Mouse (Mus musculus): ENCODE measurements around the gene Tmem178b.

Tmem178b gene

DNA sequence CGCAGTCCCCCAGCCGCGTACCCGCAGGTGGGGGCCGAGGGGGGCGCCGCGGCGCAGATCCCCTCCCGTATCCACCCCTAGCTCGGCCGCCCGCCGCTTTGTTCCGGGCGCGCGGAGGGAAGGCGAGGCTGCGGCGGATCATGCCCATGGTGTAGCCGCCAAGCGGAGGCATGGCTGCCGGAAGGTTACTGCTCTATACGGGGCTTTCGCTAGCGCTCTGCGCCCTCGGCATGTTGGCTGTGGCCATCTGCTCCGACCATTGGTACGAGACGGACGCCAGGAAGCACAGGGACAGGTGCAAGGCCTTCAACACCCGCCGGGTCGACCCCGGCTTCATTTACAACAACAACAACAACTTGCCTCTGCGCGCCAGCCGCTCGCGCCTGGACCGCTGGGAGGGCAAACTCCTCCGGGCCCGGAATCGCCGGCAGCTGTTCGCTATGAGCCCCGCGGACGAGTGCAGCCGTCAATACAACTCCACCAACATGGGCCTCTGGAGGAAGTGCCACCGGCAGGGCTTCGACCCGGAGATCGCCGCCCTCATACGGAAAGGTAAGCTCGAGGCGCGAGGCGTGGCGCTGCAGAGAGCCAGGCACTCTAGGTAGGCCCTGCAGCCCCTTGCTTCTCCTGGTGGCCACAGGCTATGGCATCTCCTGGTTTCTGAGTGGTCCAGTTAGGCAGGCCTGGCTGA is at the start of gene Tmem178b:
Tmem178b (plus strand) TSS at position 371 of the 691 bp plus-strand sequence.
- peak in 1 of 2 experiments; percentile 51 for DNase-seq (ENCODE audit: low spot score in 2 of 2)

DNA sequence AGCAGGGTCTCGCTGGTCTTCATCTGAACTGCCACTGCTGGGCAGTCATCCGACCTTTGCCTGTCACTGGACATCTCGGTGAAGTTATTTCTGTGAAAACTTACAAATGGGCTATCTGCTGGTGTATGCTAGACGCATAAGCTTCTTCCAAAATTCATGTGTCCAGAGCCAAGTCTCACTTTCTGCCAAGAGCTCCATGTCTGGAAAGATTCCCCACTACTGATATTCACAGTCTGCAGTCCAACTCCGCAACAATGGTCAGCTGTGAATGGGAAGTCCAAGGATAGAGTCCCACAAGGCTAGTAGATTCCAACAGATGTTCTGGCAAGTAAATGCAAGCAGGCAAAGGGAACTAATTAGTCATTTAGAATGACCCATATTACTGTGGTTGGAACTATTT is 44.3 kb upstream of the Tmem178b start:
- no peak for DNase-seq (ENCODE audit: low spot score in 2 of 2)

DNA sequence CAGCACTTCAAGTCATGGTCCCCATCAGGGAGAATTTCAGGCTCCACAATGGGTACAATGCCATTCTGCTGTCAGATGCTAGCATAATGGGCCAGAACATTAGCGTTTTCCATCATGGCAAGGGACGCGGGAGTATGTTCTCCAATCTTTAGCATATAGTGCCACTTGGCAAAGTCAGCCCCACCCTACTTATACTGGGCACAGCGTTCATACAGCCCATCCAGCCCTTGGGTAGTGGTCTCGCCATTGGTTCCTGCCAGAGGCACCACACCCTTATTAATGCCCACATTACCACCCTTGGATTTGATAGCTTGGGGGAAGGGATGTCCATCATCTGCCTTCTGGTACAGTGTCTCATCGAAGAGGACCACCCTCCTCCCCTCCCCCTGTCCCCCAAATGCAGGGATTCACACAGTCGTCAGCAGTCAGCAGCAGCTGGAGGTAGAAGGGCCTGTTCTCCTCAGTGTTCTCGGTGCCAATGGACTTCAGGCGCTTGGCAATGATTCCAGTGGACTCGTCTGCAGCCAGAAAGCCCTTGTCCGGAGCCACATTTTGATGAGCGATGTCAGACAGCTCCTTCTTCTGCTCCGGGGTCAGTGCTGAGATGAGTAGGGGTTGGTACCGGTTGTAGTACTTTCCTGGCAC is 29.3 kb upstream of the Tmem178b start:
- DNase-seq (ENCODE audit: low spot score in 2 of 2) = no peak

DNA sequence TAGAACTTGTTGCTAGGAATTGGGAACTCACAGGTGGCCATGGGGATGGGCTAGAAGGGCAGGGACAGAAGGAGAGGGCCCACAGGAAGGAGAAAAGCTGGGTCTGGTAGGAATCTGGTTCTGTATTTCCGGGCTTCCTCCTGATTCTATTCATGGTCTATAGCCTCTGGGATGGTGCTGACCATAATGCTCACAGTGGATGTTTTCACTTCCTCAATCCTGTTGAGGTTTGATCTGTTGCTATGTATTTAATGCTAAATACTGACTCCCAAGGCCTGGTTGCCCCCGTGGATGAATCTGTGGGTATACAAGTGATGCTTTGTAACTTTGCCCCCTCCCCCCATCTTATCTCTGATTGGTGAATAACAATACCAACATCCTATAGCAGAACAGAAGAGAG is 25.5 kb upstream of the Tmem178b start:
- no peak for DNase-seq (ENCODE audit: low spot score in 2 of 2)

DNA sequence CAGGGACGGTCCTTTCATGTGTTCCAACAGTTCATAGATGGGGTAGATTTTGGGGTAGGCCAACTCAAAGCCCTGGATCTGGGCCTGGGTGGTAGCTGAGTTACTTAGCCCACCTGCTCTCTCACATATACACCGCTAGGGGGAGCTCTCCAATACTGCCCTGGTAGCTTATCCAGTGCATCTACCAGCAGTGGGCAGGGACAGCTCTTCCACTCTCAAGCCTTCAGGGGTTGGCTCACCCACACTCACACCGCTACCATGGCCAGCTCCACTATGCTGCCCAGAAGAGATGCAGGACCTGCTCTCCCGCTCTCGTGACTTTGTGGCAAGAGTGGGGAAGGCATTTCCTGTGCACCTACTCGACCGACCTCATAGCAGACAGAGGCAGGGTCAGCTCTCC is 24.3 kb upstream of the Tmem178b start:
- DNase-seq (ENCODE audit: low spot score in 2 of 2) = no peak

DNA sequence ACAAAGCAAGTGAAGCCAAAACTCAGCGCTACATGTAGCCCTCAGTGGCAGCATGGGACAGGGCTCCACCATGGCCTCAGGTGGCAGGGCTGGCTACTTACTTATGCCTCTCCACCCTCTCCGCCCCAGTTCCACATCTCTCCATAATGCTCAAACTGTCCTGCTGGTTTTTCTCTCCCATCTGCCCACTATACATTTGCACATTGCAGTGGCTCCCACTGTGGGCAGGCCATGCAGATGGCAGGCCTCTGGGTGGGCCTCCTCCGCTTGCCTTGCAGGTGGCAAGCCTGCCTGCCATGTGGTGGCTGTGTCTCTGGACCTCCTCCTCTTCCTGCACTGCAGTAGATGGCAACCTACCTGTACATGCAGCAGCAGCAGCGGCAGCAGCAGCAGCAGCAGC is 23.4 kb upstream of the Tmem178b start:
- DNase-seq (ENCODE audit: low spot score in 2 of 2) = peak; percentile 6 to 16

DNA sequence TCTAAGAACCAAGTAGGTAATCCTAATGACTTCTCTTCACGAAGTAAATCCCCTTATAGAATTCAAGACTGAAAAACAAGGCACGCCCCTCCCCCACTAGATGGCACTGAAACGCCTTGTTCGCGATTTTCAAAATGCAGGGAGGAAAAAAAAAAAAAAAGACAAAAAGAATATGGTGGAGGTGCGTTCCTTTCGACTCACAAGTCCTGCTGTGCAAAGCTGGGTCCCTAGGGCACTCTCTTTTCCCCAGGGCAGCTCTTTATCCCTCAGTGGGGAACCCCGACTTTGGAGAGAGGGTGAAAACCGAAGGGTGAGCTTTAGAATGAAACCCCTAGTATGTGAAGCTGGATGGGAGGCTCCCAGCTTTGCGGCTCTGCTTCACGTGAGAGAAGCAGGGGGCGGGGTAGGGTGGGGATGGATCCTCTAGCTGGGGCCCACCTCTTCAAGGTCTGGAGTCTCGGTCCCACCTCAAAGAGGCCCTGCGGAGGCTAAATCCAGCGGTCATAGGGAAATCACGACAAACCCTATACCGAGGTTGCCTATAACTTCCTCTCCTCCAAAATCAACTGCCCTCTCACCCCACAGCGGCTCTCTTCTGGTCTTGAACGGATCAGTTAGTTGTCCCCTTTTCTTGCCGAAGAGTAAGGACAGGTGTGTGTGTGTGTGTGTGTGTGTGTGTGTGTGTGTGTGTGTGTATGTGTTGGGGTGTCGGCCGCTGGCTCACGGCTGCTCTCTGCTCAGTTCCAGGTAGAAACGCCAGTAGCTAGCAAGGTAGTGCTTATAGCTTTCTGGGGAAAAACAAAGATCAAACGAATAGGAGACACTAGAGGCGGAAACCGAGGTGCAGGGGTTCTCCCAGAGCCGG is 2.6 kb upstream of the Tmem178b start:
- DNase-seq (ENCODE audit: low spot score in 2 of 2) = peak; percentile 73 to 80

DNA sequence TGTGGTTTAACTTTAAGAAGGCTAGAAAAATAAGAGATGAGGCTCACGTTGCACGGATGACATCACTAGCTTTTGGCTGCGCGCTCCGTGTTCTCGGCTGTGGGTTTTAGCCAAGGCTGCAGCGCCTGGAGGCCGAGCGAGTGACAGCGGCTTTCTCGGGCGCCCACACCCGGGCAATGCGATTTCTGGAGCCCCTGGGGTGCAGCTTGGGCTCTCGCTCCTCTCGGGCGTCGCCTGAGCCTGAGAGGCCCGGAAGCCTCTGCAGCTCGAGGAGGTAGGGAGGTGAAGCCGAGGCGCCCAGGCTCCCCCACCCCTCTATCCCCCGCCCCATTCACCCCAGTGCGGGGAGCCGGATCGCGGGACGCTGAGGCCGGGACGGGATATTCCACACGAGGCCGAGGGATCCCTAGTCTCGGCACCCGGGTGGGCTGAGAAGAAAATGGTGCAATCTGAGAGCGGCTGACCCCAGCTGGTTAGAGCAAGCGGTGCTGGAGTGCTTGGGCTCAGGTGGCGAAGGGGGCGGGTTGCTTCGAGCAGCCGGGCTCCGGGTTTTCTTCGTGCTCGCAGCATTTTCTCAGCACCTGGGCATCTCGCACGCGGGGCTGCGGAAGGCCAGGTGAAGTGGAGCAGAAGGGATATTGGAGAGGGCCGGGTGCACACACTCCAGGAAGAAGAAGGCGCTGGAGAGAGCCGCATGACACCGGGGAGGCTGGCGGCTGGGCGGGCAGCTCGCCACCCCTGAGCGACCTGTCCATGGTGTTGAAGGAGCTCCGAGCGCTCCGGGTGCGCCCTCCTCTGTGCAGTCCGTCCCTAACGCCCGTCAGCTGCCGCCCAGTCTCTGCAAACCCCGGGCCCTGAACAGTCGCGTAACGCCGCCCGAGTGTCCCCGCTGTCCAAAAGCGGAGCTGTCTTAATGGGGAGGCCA is 1.4 kb upstream of the Tmem178b start:
- DNase-seq (ENCODE audit: low spot score in 2 of 2) = peak; percentile 90 to 95

DNA sequence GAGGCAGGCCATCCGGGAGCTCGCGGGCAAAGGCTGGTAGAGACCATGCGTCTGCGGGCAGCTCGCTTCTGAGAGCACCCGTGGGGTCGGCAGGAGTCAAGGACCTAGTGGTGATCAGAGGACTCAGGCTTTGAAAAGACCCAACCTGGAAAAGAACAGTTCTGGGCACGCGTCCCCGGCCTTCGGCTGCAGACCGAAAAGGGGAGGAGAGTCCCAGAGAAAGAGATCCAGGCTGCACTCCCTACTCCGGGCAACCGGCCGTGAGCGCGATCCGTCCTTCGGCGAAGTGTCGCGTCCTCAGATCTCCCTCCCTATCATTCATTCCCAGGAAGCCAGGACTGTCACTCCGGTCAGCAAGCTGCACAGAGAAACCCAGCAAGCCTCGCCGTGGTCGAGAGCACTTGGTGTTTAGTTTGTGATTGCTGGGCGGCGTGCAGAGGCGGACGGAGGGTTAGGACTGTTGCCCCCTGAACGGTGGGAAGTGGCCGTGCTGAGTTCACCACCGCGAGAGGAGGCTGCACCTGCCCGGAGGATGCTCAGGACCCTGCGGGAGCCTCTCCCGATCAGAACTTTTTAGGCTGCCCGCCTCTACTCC is 668 bp upstream of the Tmem178b start:
- peak; percentile 48 to 52 for DNase-seq (ENCODE audit: low spot score in 2 of 2)

DNA sequence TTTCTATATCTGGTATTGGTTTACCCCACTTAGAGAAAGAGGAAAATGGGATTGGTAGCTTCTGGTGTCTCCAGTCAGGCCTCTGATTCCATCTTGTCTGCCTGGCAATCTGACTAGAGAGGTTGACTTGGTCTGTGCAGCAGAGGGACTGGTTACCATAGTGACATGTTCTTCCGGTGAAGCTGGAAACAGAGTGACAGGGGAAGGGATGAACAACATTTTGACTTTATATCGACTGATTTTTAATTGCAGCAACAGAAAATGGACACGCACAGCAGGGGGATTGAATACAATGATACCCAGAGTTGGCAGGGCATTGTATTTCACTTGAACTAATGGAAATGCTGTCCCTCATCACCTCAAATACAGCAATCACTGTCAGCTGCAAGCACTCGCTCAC is 2.1 kb downstream of the Tmem178b start:
- DNase-seq (ENCODE audit: low spot score in 2 of 2) = no peak

DNA sequence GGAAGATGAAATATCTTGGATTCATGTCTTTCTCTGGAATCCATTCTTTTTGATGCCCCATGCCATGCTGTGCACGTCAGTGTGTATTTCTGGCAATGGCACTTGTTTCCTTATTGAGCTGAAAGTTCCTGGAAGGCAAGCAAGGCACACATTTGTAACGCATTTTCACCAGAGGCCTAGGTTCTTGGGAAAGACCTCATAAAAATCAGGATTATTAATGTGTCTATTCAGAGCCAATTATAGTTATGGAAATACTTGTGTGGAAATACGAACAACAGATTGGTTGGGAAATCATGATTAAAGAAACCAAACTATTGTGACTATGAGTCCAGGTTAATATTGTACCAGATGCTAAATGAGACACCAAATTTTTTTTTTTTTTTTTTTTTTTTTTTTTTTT is 3.4 kb downstream of the Tmem178b start:
- no peak for DNase-seq (ENCODE audit: low spot score in 2 of 2)

DNA sequence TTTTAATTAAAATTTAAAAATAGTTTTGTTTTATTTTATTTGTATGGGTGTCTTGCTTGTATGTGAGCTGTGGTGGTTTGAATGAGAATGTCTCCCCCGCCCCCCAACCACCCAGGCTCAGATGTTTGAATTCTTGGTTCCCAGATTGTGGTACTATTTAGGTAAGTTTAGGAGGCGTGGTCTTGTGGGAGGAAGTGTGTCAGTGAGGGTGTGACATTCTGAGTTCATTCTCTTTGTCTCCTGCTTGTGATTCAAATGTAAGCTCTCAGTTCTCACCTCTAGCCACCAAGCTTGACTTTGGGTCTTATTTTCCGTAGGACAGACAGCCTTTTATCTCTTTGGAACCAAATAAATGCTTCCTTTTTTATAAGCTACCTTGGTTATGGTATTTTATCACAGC is 17.7 kb downstream of the Tmem178b start:
- DNase-seq (ENCODE audit: low spot score in 2 of 2) = no peak

DNA sequence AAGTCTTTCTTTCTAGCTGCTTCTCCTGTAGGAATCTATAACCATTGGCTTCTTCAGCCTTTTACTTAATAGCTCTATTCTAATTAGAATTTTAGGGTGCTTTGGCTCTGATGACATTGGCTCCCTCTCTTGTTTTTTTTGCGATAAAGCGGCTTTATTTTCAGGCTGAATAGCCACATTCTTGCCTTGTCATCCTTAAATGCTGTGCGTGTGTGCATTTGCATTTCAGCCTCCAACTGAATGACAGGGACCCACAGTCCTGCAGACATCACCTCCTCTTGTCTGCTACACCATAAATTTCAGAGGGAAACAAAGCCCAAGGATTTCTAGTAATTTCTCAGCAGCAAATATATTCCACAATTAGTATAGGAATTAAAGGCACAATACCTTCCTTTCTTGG is 23.4 kb downstream of the Tmem178b start:
- no peak for DNase-seq (ENCODE audit: low spot score in 2 of 2)

DNA sequence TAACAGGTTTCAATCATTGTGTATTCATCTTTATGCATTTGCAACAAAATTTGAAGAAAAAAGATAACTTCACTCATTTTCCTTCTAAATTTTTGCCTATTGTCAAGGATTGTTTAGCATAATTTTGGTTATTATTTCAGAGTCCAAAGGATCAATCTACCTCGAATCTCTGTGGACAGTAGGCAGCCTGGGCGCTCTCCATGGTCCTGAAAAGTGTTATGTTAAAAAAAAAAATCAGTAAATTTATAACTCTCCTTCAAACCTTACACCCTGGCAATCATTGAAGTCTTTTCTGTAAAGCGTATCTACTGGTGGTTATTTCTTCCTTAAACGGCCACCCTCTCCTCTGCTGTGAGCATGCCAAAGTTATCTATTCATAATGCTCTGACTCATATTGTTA is 26.2 kb downstream of the Tmem178b start:
- DNase-seq (ENCODE audit: low spot score in 2 of 2) = no peak

DNA sequence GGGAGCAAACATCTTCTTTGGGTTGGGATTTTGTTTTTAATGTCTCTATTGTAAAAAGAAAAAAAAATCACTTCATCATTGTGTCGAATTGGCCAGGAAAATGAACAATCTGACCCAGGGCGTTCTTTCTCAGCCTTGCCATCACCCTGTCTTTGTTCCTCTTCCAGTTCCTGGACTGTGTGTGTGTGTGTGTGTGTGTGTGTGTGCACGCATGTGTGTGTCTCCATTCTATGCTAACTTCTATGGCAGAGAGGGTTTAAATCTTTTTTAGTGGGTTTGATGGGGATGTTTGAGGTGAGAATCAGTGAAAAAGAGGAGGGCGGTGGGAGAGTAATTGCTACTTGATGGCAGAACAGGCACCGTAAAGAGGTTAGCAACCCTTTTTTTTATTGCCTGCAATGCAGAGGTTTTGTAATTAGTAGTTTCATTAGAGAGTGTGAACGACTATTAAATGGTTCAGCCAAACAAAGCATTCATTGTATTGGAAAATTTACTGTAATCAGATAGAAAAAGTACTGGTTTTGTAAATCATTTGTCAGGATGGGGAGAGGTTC is 30.2 kb downstream of the Tmem178b start:
- DNase-seq (ENCODE audit: low spot score in 2 of 2) = no peak

DNA sequence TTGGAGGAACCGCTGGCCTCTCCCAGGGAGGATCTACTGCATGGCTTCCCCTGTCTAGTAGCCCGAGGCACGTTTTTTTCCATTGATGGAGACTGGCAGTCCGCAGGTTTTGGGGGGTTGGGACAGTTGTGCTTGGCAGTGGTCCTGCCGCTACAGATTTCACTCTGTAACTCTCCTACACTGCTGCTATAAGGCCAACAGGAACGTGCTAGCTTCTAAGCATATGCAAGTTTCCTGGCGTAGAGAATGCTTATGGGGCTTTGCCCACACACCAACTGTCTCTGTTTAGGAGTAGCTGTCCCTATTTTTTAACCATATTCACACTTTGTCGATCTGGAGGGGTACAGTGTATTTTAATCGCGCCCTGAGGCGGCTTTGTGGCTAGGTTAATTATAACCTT is 30.8 kb downstream of the Tmem178b start:
- DNase-seq (ENCODE audit: low spot score in 2 of 2) = peak; percentile 75 to 93

DNA sequence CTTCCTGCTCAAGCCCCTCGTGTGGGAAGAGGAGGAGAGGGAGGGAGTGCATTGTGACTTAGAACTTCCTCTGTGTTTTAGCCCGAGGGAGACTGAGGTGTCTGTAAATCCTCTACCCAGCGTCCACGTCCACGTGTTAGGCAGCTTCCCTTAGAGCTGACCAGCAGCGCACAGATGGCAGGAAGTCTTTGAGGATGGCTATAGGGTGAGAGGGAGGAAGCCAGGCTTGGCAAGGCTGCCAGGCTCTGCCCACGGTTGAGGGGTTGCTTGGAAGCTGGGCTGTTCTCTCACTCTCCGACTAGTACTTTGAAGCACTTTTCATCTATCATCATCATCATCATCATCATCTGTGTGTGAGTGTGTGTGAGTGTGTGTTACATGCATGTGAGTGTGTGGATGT is 41.9 kb downstream of the Tmem178b start:
- DNase-seq (ENCODE audit: low spot score in 2 of 2) = peak in 1 of 2 experiments; percentile 20

DNA sequence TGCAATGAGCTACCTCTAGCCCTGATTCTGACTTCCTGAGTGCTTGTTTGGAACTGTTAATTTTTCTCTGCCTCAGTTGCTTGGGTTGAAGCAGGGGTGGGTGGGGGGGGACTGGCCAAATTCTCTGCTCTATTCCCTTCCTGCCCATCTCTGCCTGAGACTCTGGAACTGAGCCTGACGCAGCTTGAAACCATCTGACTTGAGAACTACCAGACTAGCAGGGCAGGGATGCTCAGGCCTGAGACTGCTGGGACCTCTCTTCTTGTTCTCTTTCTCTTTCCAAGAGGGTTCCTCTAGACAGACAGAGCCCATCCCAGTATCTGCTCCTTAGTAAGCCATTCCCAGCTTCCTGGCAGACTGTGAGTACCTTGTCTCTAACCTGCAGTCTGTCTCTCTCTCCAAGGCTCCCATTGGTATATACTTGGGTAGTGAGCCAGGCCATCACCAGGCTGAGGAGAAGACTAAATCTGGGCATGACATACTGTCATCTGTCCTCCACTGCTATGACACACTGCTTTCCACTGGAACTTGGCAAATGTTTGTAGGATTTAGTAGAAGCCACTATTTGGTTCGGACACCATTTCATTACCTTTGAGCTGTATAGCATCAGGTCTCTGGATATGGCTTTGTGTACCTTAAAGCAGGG is 42.7 kb downstream of the Tmem178b start:
- no peak for DNase-seq (ENCODE audit: low spot score in 2 of 2)

DNA sequence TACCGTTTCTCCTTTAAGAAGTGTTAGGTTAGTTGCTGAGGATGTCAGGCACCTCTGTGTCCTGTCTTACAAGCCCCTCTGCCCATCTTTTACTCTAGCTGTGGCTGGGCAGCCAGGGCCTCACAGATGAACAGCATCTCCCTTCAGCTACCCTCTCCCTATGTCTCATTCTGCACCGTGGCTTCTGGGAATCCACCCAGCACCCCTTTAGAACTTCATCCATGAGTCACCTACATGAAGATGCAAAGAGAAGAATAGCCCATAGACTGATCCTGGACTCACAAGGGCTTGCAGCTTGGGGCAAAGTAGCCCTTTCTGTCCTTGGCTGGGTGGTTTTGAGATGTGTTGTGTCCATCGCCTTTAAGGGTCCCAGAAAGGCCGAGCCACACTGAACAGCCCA is 43.4 kb downstream of the Tmem178b start:
- DNase-seq (ENCODE audit: low spot score in 2 of 2) = no peak

DNA sequence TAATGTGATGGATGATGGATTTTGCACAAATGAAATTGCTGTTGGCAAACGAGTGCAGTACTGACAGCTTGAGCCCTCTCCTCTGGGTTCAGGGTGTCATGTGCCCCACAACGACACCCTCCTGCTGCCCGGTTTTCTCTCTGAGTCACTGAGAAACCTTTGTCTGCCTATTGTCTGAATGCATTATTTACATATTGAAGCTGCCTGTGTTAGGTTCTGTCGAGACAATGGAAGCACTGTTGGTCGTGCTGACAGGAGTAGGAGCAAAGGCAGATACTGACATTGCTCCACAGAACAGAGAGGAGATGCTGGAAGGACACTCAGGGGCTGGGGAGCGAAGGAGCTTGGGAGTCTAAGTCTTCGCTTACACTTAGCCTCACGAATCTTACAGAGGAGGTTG is 44.2 kb downstream of the Tmem178b start:
- no peak for DNase-seq (ENCODE audit: low spot score in 2 of 2)
